Mouse (Mus musculus): ENCODE measurements around the gene Tbcel.

GRCm38 (mm10) chr9:42401486-42401885 lies 106.1 kb downstream of the Tbcel start:
- TF ChIP-seq HCFC1 (IDR thresholded peaks at IDR 0.05; ENCODE audit: borderline replicate concordance, insufficient read depth, low read length), result no peak
- TF ChIP-seq MAFK (IDR thresholded peaks at IDR 0.05; ENCODE audit: insufficient read depth, low read depth, low read length), result no peak
- no peak for TF ChIP-seq ZNF384 (IDR thresholded peaks at IDR 0.05; ENCODE audit: low read depth, low read length)
